Mouse (Mus musculus) lung, adult 2 months (tissue): ENCODE measurements at regions not wholly inside any gene's neighbourhood (a gene's known extent, or its start where the extent isn't known, plus 50 kb on each side); places are given as distances from the start of the nearest gene placed in this dataset.

ENCODE experiments used
- DNase-seq: peaks from one replicate; pipeline ENCODE4 v3.0.0; 2022
- H3K4me1 ChIP-seq: fragments of 200-500 bp; 2 replicates; pipeline ENCODE4 v1.6.1; 2011; ENCODE audit warnings: low read length; ENCODE audit not compliant: control insufficient read depth, insufficient read depth
- H3K4me3 ChIP-seq: fragments of 200-500 bp; replicated peaks from 2 replicates; pipeline ENCODE3; 2011; ENCODE audit warnings: low read depth, mild to moderate bottlenecking, control low read depth, low read length; ENCODE audit errors: extremely low read depth
- CTCF ChIP-seq: fragments of 200-500 bp; IDR thresholded peaks from 2 replicates; pipeline ENCODE4 v1.5.1; 2011; ENCODE audit warnings: mild to moderate bottlenecking, low read length, control low read depth; ENCODE audit not compliant: insufficient read depth
- POLR2A ChIP-seq: fragments of 200-500 bp; IDR thresholded peaks from 2 replicates; pipeline ENCODE4 v1.6.1; 2011; ENCODE audit warnings: low read depth, mild to moderate bottlenecking, control low read depth, low read length, borderline replicate concordance; ENCODE audit errors: extremely low read depth
- WGBS: fragments of 180-500 bp; shearing (Covaris S2); methylation state at CpG from one replicate; pipeline ENCODE4 v1.1.7; 2018; 5-methylcytosine and 5-hydroxymethylcytosine counted together

DNA sequence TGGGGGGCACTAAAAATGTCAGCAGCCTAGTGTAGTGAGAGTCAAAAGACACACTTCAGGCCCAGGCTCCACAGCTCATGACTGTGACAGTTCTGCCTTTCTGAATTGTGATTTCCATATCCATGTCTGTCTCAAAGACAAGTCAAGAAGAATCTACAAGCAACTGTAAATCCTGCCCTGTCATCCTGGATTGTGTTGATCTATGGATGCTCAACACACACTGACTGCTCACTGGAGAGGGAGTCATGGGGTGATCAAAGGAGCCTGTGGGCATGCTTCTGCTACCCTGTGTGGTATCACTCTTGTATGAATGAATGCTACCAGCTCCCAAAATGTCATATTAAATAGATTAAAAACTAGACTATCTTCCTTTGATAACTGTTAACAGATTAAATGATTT, 186.4 kb upstream of the Meis1 start:
- no peaks in the 10 kb centered on the region for H3K4me1 ChIP-seq
- no peak overlapping the region for H3K4me3 ChIP-seq
- no peak for TF ChIP-seq CTCF
- TF ChIP-seq POLR2A: no peak
- no peak for DNase-seq

DNA sequence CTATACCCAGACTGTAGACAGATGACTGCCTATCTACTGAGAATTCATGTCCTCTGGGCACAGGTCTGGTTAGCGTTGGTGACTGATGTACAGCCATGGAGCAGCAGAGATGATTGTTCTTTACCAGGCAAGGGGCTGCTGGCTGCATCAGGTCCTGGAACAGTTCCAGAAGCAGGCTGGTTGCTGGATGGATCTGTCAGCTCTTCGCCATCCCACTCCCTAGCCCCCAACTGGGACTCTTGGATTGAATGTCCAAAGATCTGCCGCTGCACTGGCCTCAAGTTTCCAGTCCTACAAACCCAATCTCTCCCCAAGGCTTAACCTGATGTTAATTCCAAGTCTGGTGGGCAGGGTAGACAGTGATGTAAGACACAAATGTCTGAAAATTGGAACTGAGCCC, 200.7 kb upstream of the Meis1 start:
- Histone ChIP-seq H3K4me3 (no peak overlapping the region), H3K4me1 (no peaks in the 10 kb centered on the region)
- no peak for TF ChIP-seq POLR2A
- TF ChIP-seq CTCF: no peak
- no peak for DNase-seq
- 89% methylated on average over 3 of the region's 3 CpGs for WGBS

DNA sequence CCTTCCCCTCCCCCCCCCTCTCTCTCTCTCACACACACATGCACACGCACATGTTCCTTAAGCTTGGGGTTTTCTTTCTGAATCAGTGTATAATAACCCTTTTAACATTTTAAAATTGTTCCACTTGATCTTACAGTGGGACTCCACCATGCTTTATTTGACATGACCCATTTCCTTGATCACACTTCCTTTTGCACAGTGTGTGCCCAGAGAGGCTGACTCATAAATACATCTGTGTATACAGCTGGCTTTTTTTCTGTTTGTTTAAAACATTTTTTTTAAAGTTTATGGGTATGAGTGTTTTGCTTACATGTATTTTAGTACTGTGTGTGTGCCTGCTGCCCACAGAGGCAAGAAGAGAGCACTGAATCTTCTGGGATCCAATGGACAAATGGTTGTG, 202.7 kb upstream of the Meis1 start:
- WGBS: no CpG with 5 or more reads among the region's 1 CpGs
- no peak for DNase-seq

DNA sequence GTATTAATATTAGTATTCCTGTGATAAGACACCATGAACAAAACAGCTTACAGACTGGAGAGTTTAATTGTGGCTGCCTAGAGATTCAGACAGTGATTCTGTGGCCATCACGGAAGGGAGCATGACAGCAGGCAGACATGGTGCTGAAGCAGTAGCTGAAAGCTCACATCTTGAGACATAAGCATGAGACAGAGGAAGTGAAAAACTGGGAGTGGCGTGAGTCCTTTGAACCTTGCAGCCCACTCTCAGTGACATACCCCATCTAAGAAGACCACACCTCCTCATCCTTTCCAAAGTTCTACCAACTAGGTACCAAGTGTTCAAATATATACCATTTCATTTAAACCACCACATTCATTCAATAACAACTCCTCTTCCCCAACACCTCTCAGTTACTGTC, 208.0 kb upstream of the Meis1 start:
- no peaks in the 10 kb centered on the region for H3K4me1 ChIP-seq
- no peak for TF ChIP-seq CTCF
- TF ChIP-seq POLR2A: no peak
- no peak overlapping the region for H3K4me3 ChIP-seq
- no peak for DNase-seq
- WGBS: 81% methylated on average over 2 of the region's 2 CpGs

More for the DNA sequence above, 202.7 kb upstream of the Meis1 start:
- TF ChIP-seq CTCF: no peak
- no peak overlapping the region for H3K4me3 ChIP-seq
- H3K4me1 ChIP-seq: no peaks in the 10 kb centered on the region

DNA sequence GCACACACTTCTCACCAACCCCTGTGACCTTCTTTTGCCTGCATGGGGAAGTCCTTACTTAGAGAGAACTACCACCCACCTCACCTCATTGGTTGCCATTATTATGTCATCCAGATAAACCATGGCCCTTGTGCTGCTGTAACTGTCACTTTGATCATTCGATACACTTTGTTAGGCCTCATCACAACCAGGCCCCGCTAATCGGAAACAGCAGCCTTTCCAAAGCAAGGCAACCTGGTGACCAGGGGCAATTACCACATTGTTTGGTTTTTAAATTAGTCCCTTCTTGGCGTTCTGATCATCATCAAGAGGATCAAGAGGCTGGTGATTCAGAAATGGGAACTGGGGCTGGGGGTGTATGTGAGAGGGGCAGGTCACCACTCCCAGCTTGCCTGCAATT, 208.9 kb upstream of the Meis1 start:
- WGBS: 79% methylated on average over 4 of the region's 4 CpGs
- no peak for TF ChIP-seq POLR2A
- no peak overlapping the region for H3K4me3 ChIP-seq
- no peak for DNase-seq
- no peaks in the 10 kb centered on the region for H3K4me1 ChIP-seq

DNA sequence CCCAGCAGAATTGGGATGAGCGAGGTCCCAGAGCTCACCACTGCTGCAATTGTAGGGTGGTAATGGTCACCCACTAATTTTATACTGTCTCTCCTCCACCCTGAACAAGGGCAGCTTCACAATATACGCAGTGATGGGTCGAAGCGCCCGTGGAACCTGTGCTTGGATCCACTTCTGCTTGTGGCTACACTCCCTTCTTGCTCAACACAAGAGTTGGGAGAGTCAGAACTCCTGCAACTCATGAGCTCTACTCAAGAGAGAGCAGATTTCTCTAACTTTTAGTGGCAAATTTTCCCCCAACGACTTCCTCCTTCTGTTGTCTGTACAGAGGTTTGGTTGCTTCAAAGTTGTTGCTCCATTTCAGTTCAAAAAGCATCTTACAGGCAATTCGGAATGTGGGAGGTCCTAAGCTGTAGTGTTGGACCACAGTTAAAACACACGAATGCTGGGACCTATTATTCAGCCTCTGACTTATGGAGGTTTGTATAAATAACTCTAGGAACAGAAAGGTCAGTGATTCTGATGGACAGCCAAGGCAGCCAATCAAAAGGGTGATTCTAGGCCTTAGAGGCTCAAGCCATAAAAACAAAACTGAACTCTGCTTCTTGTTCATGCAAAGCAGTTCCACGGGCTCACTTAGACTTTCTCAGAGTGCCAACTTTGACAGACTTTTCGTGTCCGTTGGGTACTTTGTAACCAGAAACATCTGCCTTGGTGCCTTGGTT, 227.8 kb upstream of the Meis1 start:
- Histone ChIP-seq H3K4me1 (no peaks in the 10 kb centered on the region), H3K4me3 (no peak overlapping the region)
- 83% methylated on average over 11 of the region's 11 CpGs for WGBS
- DNase-seq: no peak
- TF ChIP-seq POLR2A: no peak
- no peak for TF ChIP-seq CTCF

DNA sequence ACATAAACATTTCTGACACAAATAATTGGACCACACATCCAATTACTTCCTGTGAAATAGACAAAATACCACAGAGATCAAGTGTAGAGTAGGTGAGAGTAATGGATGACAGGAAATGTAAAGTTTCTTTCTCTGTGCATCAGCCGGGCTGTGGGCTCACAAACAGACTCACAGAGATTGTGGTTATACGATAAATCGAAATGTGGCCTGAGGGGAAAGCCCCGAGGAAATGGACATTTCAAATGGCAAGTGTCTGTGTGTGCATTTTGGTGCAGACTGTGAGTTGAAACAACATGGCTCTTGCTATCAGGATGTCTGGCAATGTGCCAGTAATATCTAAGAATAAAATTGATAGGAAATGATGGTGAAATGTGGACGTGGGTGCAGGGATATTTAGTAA, 234.8 kb upstream of the Meis1 start:
- Histone ChIP-seq H3K4me3 (no peak overlapping the region), H3K4me1 (no peaks in the 10 kb centered on the region)
- WGBS: 39% methylated on average over 5 of the region's 5 CpGs
- TF ChIP-seq CTCF (no peak), POLR2A (no peak)
- no peak for DNase-seq

DNA sequence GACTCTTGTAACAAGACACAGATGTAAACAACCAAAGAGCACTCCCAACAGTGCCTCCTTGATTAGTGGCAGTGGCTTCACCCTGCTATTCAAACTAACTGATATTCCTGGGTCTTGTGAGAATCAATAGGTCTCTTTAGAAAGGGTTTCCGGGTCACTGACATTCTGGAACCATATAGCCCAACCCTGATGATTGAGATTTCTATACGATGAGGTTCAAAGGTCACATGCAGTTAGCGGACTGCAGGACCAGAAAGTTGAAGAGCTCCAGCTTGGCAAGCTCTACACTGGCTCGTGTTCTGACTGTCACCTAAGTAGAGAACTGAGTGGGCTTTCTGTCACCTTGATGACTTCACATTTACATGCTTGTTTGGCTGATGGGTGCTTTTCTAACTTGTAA, 235.4 kb upstream of the Meis1 start:
- Histone ChIP-seq H3K4me3 (no peak overlapping the region), H3K4me1 (no peaks in the 10 kb centered on the region)
- DNase-seq: no peak
- TF ChIP-seq POLR2A (no peak), CTCF (no peak)
- 51% methylated on average over 4 of the region's 4 CpGs for WGBS

DNA sequence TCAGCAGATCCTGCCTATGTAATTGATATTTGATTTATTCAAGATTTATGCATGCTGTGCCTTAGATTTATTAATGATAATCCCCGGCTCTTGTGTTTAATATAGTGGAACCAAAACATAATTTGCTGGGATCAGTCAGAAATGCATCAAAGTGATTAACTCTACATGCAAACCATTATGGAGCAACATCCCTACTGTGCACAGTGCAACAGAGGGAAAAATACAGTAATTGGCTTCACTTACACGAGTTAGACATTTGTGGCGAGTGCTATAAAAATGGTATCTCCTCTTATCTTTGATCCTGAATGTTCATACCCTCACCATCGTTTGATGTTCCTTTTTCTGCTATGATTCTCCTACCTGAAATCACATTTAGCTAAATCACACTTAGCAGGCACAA, 238.8 kb upstream of the Meis1 start:
- 72% methylated on average over 4 of the region's 4 CpGs for WGBS
- no peak for DNase-seq
- TF ChIP-seq CTCF (no peak), POLR2A (no peak)
- Histone ChIP-seq H3K4me3 (no peak overlapping the region), H3K4me1 (no peaks in the 10 kb centered on the region)

DNA sequence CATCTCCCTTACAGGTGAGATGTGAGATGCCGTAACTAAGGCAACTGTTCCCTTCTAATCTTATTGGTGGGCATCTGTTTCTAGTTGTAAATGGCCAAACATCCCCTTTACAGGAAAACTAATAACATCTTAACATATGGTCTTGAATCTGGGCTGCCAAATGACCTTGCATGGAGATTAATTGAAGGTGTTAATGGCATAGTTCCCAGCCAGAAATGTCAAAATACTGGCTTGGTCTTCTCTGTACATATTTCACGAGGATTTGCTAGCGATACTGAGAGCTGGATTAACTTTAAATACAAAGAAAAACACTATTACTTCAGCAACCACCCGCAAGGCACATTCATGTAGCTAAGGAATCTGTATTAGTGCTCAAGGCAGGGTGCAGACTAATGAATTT, 244.0 kb upstream of the Meis1 start:
- no peak overlapping the region for H3K4me3 ChIP-seq
- 85% methylated on average over 4 of the region's 4 CpGs for WGBS
- H3K4me1 ChIP-seq: no peaks in the 10 kb centered on the region
- TF ChIP-seq CTCF: no peak
- TF ChIP-seq POLR2A: no peak
- DNase-seq: no peak

DNA sequence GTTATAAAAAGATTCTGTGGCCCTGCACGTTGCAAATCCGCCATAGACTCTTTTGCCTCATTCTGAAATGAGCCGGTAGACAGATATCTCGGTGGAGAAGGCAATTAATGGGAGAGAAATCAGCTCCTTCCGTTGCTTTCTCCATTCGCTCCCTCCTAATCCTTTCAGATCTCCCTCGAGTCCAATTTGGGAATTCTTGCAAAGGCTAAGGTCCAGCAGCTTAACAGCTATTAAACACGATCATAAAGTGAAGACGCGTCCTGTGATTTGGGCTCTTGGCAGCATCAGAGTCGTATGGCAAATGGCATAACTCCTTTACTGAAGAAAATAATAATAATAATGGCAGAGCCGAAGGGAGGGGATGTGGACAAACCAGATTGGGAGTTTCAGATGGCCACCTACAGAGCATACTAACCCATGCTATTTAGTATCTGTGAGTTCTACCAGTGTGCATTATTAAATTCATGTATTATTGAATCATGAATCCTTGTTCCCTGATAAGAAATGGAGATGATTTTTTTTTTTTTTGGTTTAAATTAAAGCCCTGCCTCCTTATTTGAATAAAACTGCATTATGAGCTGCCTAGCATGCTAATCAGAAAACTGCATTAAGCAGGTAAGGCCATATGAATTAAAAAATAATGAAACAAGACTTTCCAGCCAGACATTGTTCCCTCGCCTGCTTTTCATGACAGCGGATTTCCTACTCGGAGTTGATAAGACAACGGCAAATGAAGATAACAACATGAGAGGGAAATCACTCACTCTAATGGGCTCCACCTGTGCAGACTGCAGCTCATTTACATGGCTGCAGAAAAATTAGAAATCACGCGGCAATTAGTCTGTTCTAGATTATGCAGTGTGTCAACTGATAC, 246.2 kb upstream of the Meis1 start:
- no peaks in the 10 kb centered on the region for H3K4me1 ChIP-seq
- no peak for DNase-seq
- TF ChIP-seq CTCF: no peak
- no peak for TF ChIP-seq POLR2A
- 70% methylated on average over 18 of the region's 18 CpGs for WGBS
- no peak overlapping the region for H3K4me3 ChIP-seq
